Mouse (Mus musculus) embryonic facial prominence, embryonic 12.5 days (tissue): Measurements from ENCODE around the gene Qser1. TPM values are rescaled to one million over a fixed set of nuclear protein-coding genes. Genes with fewer than 3 reads are reported as not detected.

Experiments
- ATAC-seq: fragments of 200-750 bp; cut with Nextera tagmentation; 2 replicates; pipeline ENCODE4 v1.8.0; 2017; ENCODE audit not compliant: insufficient number of reproducible peaks, insufficient read depth, low FRiP score, low TSS enrichment
- H3K27ac ChIP-seq: fragments of 300-500 bp; sonication (generic); 2 replicates; pipeline ENCODE4 v1.5.1; 2016; ENCODE audit warnings: mild to moderate bottlenecking
- H3K27me3 ChIP-seq: fragments of 300-500 bp; sonication (generic); 2 replicates; pipeline ENCODE4 v1.6.1; 2016; ENCODE audit warnings: mild to moderate bottlenecking, moderate library complexity
- H3K36me3 ChIP-seq: fragments of 300-500 bp; sonication (generic); 2 replicates; pipeline ENCODE4 v1.6.1; 2016; ENCODE audit warnings: mild to moderate bottlenecking
- H3K4me1 ChIP-seq: fragments of 300-500 bp; sonication (generic); 2 replicates; pipeline ENCODE4 v1.6.1; 2016
- H3K4me2 ChIP-seq: fragments of 300-500 bp; sonication (generic); replicated peaks from 2 replicates; pipeline ENCODE4 v1.6.1; 2016; ENCODE audit warnings: mild to moderate bottlenecking, moderate library complexity
- H3K4me3 ChIP-seq: fragments of 300-500 bp; sonication (generic); 2 replicates; pipeline ENCODE4 v1.5.1; 2016; ENCODE audit warnings: mild to moderate bottlenecking
- H3K9ac ChIP-seq: fragments of 300-500 bp; sonication (generic); 2 replicates; pipeline ENCODE4 v1.6.1; 2016; ENCODE audit warnings: mild to moderate bottlenecking, moderate library complexity
- H3K9me3 ChIP-seq: fragments of 300-500 bp; sonication (generic); 2 replicates; pipeline ENCODE4 v1.6.1; 2016; ENCODE audit warnings: mild to moderate bottlenecking, moderate library complexity
- WGBS: fragments of 180-500 bp; shearing (Covaris S2); methylation state at CpG from one replicate; pipeline ENCODE4 v1.1.7; 2016; 5-methylcytosine and 5-hydroxymethylcytosine counted together
- polyA plus RNA-seq: library from polyadenylated mRNA; unstranded; fragments of >200 nt; fragmentation: Nextera tagmentation; extraction: Ambion mirVana; gene quantifications from 2 replicates; pipeline ENCODE4 v1.2.1, GENCODE M21; 2016

Gene Qser1
- polyA plus RNA-seq, 1 experiment from 2014 or later, result 11.6 TPM

DNA sequence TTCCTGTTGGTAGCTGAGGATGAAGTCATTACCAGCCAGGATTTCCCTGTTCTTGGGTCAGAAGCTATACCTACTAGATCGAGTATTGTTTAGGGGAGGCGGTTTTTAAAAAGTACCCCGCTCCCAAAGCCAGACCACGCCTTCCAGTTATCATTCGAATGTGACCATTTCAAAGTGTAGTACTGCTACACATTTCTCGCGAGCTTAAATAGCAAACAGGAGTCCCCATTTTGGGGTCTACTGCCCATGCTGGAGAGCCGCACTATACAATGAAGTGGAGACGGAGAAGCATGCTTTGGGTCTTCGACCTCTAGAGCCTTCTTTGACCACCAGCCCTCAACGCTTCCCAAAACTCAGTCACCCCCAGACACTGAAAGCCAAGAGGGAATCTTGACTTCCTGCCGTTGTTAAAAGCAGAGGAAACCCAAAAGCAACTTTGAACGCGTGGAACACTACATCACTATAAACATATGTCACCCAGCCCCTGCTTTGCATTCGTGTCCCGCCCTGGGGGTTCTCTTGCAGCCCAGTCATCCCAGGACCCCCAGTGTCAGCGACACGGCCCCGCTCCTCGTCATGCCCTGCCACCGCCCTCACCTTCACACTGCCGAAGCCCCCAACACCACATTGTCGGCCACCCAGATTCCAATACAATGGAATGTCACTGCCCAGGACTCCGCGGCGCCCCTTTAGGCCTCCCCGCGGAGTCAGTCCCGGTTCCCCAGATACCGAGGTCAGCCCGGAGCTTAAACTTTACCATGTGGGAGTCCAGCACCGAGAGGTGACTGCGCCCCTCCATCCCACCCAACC is 794 bp downstream of the Qser1 start:
- peak; percentile 28 for ATAC-seq
- under 1% methylated on average over 33 of the region's 33 CpGs for WGBS
- Histone ChIP-seq H3K27ac (peak overlapping the region; percentile 99), H3K4me1 (peaks cover 11% of the 10 kb centered on the region), H3K9me3 (no peaks in the 10 kb centered on the region), H3K4me2 (peak overlapping the region; percentile 74), H3K9ac (peak overlapping the region; percentile 98), H3K27me3 (no peaks in the 10 kb centered on the region), H3K36me3 (no peaks in the 10 kb centered on the region), H3K4me3 (peak overlapping the region; percentile 98)

- Histone ChIP-seq H3K36me3 (no peaks in the 10 kb centered on the region), H3K4me1 (peaks cover 11% of the 10 kb centered on the region), H3K9me3 (no peaks in the 10 kb centered on the region), H3K4me2 (peak overlapping the region; percentile 74), H3K27me3 (no peaks in the 10 kb centered on the region), H3K9ac (no peak overlapping the region), H3K27ac (no peak overlapping the region), H3K4me3 (no peak overlapping the region)
- ATAC-seq, result no peak
- WGBS, result 55% methylated on average over 5 of the region's 5 CpGs
These were observed 2.2 kb downstream of the Qser1 start for GRCm38 (mm10) chr2:104814181-104814951.

GRCm38 (mm10) chr2:104805435-104805834 is 11.1 kb downstream of the Qser1 start:
- H3K9ac ChIP-seq, result no peak overlapping the region
- H3K27me3 ChIP-seq, result no peaks in the 10 kb centered on the region
- no peak overlapping the region for H3K27ac ChIP-seq
- H3K4me3 ChIP-seq, result no peak overlapping the region
- no peak overlapping the region for H3K4me2 ChIP-seq
- H3K36me3 ChIP-seq, result no peaks in the 10 kb centered on the region
- WGBS, result 85% methylated on average over 1 of the region's 1 CpGs
- no peaks in the 10 kb centered on the region for H3K4me1 ChIP-seq
- no peaks in the 10 kb centered on the region for H3K9me3 ChIP-seq
- no peak for ATAC-seq

- H3K4me3 ChIP-seq, result no peak overlapping the region
These were observed 41.8 kb downstream of the Qser1 start for GRCm38 (mm10) chr2:104774763-104775162.

DNA sequence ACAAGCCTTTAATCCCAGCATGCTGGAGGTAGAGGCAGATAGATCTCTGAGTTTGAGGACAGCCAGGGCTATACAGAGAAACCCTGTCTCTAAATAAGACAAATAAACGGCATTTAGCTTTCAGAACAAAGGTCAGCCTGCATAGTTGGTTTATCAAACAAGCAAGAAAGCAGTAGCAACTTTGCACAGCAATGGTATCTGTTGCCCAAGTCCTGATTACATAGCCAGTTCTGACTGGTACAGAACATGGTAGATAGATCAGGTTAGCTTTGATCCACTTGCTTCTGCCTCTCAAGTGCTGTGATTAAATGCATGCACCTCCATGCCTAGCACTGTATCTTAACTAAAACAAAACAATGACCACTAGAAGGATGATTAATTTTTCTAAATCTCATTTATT is 47.9 kb downstream of the Qser1 start:
- Histone ChIP-seq H3K9ac (no peak overlapping the region), H3K27ac (no peak overlapping the region), H3K36me3 (peaks cover 64% of the 10 kb centered on the region), H3K27me3 (no peaks in the 10 kb centered on the region), H3K4me2 (no peak overlapping the region), H3K9me3 (no peaks in the 10 kb centered on the region), H3K4me3 (no peak overlapping the region), H3K4me1 (no peaks in the 10 kb centered on the region)
- ATAC-seq, result no peak
- WGBS, result 85% methylated on average over 1 of the region's 1 CpGs

More at GRCm38 (mm10) chr2:104774763-104775162, 41.8 kb downstream of the Qser1 start:
- H3K9ac ChIP-seq, result no peak overlapping the region
- H3K27ac ChIP-seq, result no peak overlapping the region
- H3K4me1 ChIP-seq, result no peaks in the 10 kb centered on the region
- no peaks in the 10 kb centered on the region for H3K9me3 ChIP-seq
- H3K36me3 ChIP-seq, result peaks cover 52% of the 10 kb centered on the region
- no peak for ATAC-seq
- H3K27me3 ChIP-seq, result no peaks in the 10 kb centered on the region
- WGBS, result 90% methylated on average over 1 of the region's 1 CpGs
- H3K4me2 ChIP-seq, result no peak overlapping the region

DNA sequence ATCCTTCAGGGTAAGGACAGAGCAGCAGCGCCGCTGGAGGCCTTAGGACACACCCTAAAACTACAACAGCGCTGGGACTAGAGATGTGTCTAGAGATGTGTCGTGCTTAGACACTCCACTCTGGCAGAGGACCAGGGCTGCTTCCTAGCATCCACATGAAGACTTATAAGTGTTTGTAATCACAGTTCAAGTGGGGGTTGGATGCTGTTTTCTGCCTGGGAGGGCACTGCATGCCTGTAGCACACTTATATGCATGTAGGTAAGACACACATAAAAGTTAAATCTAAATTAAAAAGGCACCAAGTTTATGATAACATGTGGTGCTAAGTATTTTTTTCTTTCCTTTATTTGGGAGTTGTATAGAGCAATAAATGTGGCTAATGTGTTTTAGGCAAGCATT is 52.5 kb downstream of the Qser1 start:
- no peak overlapping the region for H3K4me2 ChIP-seq
- 95% methylated on average over 4 of the region's 4 CpGs for WGBS
- H3K36me3 ChIP-seq, result peaks cover 51% of the 10 kb centered on the region
- H3K4me3 ChIP-seq, result no peak overlapping the region
- no peaks in the 10 kb centered on the region for H3K27me3 ChIP-seq
- no peak overlapping the region for H3K27ac ChIP-seq
- H3K9me3 ChIP-seq, result no peaks in the 10 kb centered on the region
- no peak for ATAC-seq
- H3K9ac ChIP-seq, result no peak overlapping the region
- no peaks in the 10 kb centered on the region for H3K4me1 ChIP-seq

GRCm38 (mm10) chr2:104763134-104763703 is 53.3 kb downstream of the Qser1 start:
- H3K9ac ChIP-seq, result no peak overlapping the region
- H3K4me3 ChIP-seq, result no peak overlapping the region
- ATAC-seq, result no peak
- H3K9me3 ChIP-seq, result no peaks in the 10 kb centered on the region
- H3K4me2 ChIP-seq, result no peak overlapping the region
- no peak overlapping the region for H3K27ac ChIP-seq
- H3K4me1 ChIP-seq, result no peaks in the 10 kb centered on the region
- H3K27me3 ChIP-seq, result no peaks in the 10 kb centered on the region
- 78% methylated on average over 8 of the region's 8 CpGs for WGBS
- peaks cover 44% of the 10 kb centered on the region for H3K36me3 ChIP-seq

DNA sequence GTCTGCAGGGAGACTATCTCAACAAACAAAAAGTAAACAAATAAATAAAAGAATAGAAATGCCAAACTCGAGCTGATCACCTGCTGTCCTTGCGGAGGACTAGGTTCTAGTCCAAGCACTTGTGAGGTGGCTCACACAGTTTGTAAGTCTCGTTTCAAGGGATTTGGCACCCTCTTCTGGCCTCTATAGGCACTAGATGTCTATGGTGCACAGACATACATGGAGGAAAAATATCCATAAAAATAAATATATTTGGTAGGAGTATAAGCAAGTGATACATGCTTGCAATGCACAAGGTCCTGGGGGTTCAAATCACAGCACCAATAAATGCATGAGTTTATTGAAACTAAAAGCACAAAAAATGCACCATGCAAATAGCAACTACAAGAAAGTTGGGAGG is 65.9 kb downstream of the Qser1 start:
- Histone ChIP-seq H3K27ac (no peak overlapping the region), H3K4me3 (no peak overlapping the region), H3K27me3 (no peaks in the 10 kb centered on the region), H3K4me1 (no peaks in the 10 kb centered on the region), H3K36me3 (no peaks in the 10 kb centered on the region), H3K4me2 (no peak overlapping the region), H3K9me3 (no peaks in the 10 kb centered on the region), H3K9ac (no peak overlapping the region)
- 62% methylated on average over 3 of the region's 3 CpGs for WGBS
- no peak for ATAC-seq

- Histone ChIP-seq H3K4me3 (no peak overlapping the region), H3K4me1 (no peaks in the 10 kb centered on the region), H3K27ac (no peak overlapping the region), H3K9me3 (no peaks in the 10 kb centered on the region), H3K27me3 (0 out of 2 replicates have a peak, but pooled peaks cover 3% of the 10 kb centered on the region), H3K4me2 (no peak overlapping the region), H3K36me3 (no peaks in the 10 kb centered on the region), H3K9ac (no peak overlapping the region)
- 78% methylated on average over 5 of the region's 5 CpGs for WGBS
- no peak for ATAC-seq
These were observed 67.8 kb downstream of the Qser1 start for GRCm38 (mm10) chr2:104748652-104749183.

- no peak for ATAC-seq
- Histone ChIP-seq H3K36me3 (no peaks in the 10 kb centered on the region), H3K9ac (no peak overlapping the region), H3K4me1 (peaks cover 5% of the 10 kb centered on the region; the same call in 1 of the 2 replicates), H3K27ac (no peak overlapping the region), H3K4me2 (no peak overlapping the region), H3K4me3 (no peak overlapping the region), H3K9me3 (no peaks in the 10 kb centered on the region), H3K27me3 (peaks cover 17% of the 10 kb centered on the region)
- WGBS, result 53% methylated on average over 8 of the region's 8 CpGs
These were observed 70.3 kb downstream of the Qser1 start for GRCm38 (mm10) chr2:104746251-104746650.

DNA sequence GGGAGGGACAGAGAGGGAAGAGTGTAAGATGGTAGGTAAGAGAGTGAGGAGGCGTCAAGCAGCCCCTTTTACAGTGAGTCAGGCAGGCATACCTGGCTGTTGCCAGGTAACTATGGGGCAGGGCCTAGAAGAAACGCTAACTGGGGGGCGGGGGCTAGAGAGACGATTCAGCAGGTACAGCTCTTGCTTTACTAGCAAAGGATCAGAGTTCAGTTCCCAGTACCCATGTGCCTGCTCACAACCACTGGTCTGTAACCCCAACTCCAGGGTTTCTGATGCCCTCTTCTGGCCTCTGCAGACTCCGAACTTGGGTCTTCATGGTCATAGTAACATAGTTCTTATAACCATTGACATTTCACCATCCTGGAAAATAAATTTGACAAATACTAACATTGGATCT is 72.6 kb downstream of the Qser1 start:
- H3K4me1 ChIP-seq, result peaks cover 9% of the 10 kb centered on the region; the same call in 1 of the 2 replicates
- WGBS, result 55% methylated on average over 5 of the region's 5 CpGs
- no peaks in the 10 kb centered on the region for H3K9me3 ChIP-seq
- no peak overlapping the region for H3K4me3 ChIP-seq
- H3K36me3 ChIP-seq, result no peaks in the 10 kb centered on the region
- H3K9ac ChIP-seq, result no peak overlapping the region
- H3K4me2 ChIP-seq, result no peak overlapping the region
- no peak overlapping the region for H3K27ac ChIP-seq
- no peak for ATAC-seq
- peaks cover 23% of the 10 kb centered on the region for H3K27me3 ChIP-seq
